Mouse (Mus musculus) ovary, postnatal 10 days (tissue): ENCODE measurements around the gene Mecom.
"Not testable (repeated sequence)": the region's sequence is repeated elsewhere in the genome, so short reads cannot be mapped to it uniquely, and the experiment has no call there.

Source experiments
- DNase-seq: peaks from one replicate; pipeline ENCODE4 v3.0.0; 2022; ENCODE audit warnings: low spot score

Mecom gene

GRCm38 (mm10) chr3:30445247-30445969, 102.4 kb downstream of the Mecom start:
- no peak for DNase-seq

- DNase-seq, result no peak
Measured at GRCm38 (mm10) chr3:30441646-30442045, 106.2 kb downstream of the Mecom start.

GRCm38 (mm10) chr3:30438007-30438406, 109.8 kb downstream of the Mecom start:
- no peak for DNase-seq

GRCm38 (mm10) chr3:30436561-30436960, 111.2 kb downstream of the Mecom start:
- no peak for DNase-seq

- no peak for DNase-seq
Measured at GRCm38 (mm10) chr3:30436131-30436530, 111.7 kb downstream of the Mecom start.

- DNase-seq, result no peak
Measured at GRCm38 (mm10) chr3:30428877-30429276, 118.9 kb downstream of the Mecom start.

GRCm38 (mm10) chr3:30424036-30424435, 123.8 kb downstream of the Mecom start:
- DNase-seq, result no peak

GRCm38 (mm10) chr3:30421948-30422347, 125.9 kb downstream of the Mecom start:
- not testable (repeated sequence) for DNase-seq

- DNase-seq, result no peak
Measured at GRCm38 (mm10) chr3:30420899-30421298, 126.9 kb downstream of the Mecom start.

GRCm38 (mm10) chr3:30414173-30414572, 133.6 kb downstream of the Mecom start:
- no peak for DNase-seq

GRCm38 (mm10) chr3:30410778-30411177, 137.0 kb downstream of the Mecom start:
- DNase-seq, result no peak

- no peak for DNase-seq
Measured at GRCm38 (mm10) chr3:30404821-30405220, 143.0 kb downstream of the Mecom start.

GRCm38 (mm10) chr3:30398911-30399310, 148.9 kb downstream of the Mecom start:
- DNase-seq, result no peak

- no peak for DNase-seq
Measured at GRCm38 (mm10) chr3:30394911-30395310, 152.9 kb downstream of the Mecom start.

- DNase-seq, result no peak
Measured at GRCm38 (mm10) chr3:30392662-30393061, 155.1 kb downstream of the Mecom start.

- DNase-seq, result no peak
Measured at GRCm38 (mm10) chr3:30392218-30392617, 155.6 kb downstream of the Mecom start.

GRCm38 (mm10) chr3:30390346-30390745, 157.5 kb downstream of the Mecom start:
- no peak for DNase-seq

- no peak for DNase-seq
Measured at GRCm38 (mm10) chr3:30380273-30380672, 167.5 kb downstream of the Mecom start.

GRCm38 (mm10) chr3:30379301-30379700, 168.5 kb downstream of the Mecom start:
- DNase-seq, result no peak

- DNase-seq, result no peak
Measured at GRCm38 (mm10) chr3:30371472-30371871, 176.3 kb downstream of the Mecom start.

GRCm38 (mm10) chr3:30370860-30371455, 176.8 kb downstream of the Mecom start:
- no peak for DNase-seq

- no peak for DNase-seq
Measured at GRCm38 (mm10) chr3:30366621-30367020, 181.2 kb downstream of the Mecom start.

GRCm38 (mm10) chr3:30361190-30361589, 186.6 kb downstream of the Mecom start:
- DNase-seq, result no peak
